Mouse (Mus musculus): ENCODE measurements around the gene Gm15155.
A peak's percentile ranks its signal among the peaks of the same experiment; 100 is the strongest.
"Not testable (repeated sequence)": the region's sequence is repeated elsewhere in the genome, so short reads cannot be mapped to it uniquely, and the experiment has no call there.

The Gm15155 gene

GRCm38 (mm10) chrX:156155776-156156175, 531.2 kb downstream of the Gm15155 start:
- DNase-seq (ENCODE audit: low read depth): peak; percentile 8

DNA sequence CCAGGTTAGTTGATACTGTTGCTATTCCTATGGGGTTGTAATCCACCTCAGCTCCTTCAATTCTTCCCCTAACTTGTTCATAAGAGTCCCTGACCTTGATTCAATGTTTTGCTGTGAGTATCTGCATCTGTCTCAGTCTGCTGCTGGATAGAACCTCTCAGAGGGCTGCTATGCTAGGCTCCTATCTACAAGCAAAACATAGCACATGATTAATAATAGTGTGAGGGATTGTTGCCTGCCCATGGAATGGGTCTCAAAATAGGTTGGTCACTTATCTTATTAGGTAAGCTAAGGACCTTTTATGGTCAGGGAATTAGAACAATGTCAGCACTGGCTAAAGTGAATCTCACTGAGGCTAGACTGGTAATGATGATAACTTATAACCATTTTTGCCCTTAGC, 547.0 kb downstream of the Gm15155 start:
- no peak for DNase-seq (ENCODE audit: low read depth)

GRCm38 (mm10) chrX:156303806-156304205, 679.3 kb downstream of the Gm15155 start:
- not testable (repeated sequence) for DNase-seq (ENCODE audit: low read depth)

Data from 416B (cell line).